Mouse (Mus musculus): ENCODE measurements around the gene Sult2a6.

The Sult2a6 gene

GRCm38 (mm10) chr7:14254770-14255169 is at the start of gene Sult2a6:
TSS of gene Sult2a6 (minus strand) at chr7:14254870.
- DNase-seq, result no peak

- DNase-seq, result no peak
Measured at GRCm38 (mm10) chr7:14215231-14215630, 39.4 kb downstream of the Sult2a6 start.

- no peak for DNase-seq
Measured at GRCm38 (mm10) chr7:14203417-14203816, 51.3 kb downstream of the Sult2a6 start.

- no peak for DNase-seq
Measured at GRCm38 (mm10) chr7:14202487-14202886, 52.2 kb downstream of the Sult2a6 start.
